17 mouse cellular contexts compared by ENCODE assay signal in genomic region chr9:62611452-62611851, GRCm38 (mm10).
A peak's percentile ranks its signal among the peaks of the same experiment; 100 is the strongest.
DNase-seq lines count a peak whose midpoint lies in the region; ATAC-seq and TF ChIP-seq lines count a peak whose summit lies in the region.
"Had no signal": no experiment of that assay in that cellular context is flagged by ENCODE, and none has a peak within 500 bp of the region (broad histone marks: within the 10 kb centered on the region; RNA-seq: fewer than 3 reads in every experiment).

No protein-coding gene starts in this region.

- H3K4me3 ChIP-seq in gastrocnemius, adult 2 months, result no peak overlapping the region
- no peak overlapping the region for H3K4me3 ChIP-seq in stomach, embryonic 14.5 days (ENCODE audit: low read depth, low read length)
- H3K4me3 ChIP-seq in stomach, postnatal 0 days (ENCODE audit: low read depth, low read length), result no peak overlapping the region
- no peak overlapping the region for H3K4me3 ChIP-seq in stomach, embryonic 16.5 days (replicated peaks; ENCODE audit: low read length)
- H3K4me3 ChIP-seq: erythroblast, embryonic 14.5 days; heart, embryonic 13.5 days had no signal

- no peak overlapping the region for H3K4me2 ChIP-seq in stomach, embryonic 14.5 days (replicated peaks; ENCODE audit: low read depth, low read length)
- H3K4me2 ChIP-seq in stomach, postnatal 0 days (replicated peaks; ENCODE audit: low read depth), result no peak overlapping the region
- no peak overlapping the region for H3K4me2 ChIP-seq in stomach, embryonic 16.5 days (ENCODE audit: low read depth, low read length)
- H3K4me2 ChIP-seq: heart, embryonic 13.5 days had no signal

- H3K36me3 ChIP-seq in stomach, embryonic 14.5 days (ENCODE audit: control insufficient read depth, insufficient read depth, low read length), result no peaks in the 10 kb centered on the region
- no peaks in the 10 kb centered on the region for H3K36me3 ChIP-seq in stomach, postnatal 0 days (ENCODE audit: control insufficient read depth, insufficient read depth, low read length)
- H3K36me3 ChIP-seq in stomach, embryonic 16.5 days (ENCODE audit: control insufficient read depth, insufficient read depth, low read length), result no peaks in the 10 kb centered on the region
- H3K36me3 ChIP-seq: heart, embryonic 13.5 days had no signal

- no peak overlapping the region for H3K9ac ChIP-seq in stomach, embryonic 14.5 days (replicated peaks; ENCODE audit: low read depth, low read length)
- no peak overlapping the region for H3K9ac ChIP-seq in stomach, postnatal 0 days (ENCODE audit: low read length)
- H3K9ac ChIP-seq in stomach, embryonic 16.5 days (ENCODE audit: low read length), result no peak overlapping the region
- H3K9ac ChIP-seq: heart, embryonic 13.5 days had no signal

- no peak for TF ChIP-seq EP300 in stomach, postnatal 0 days (optimal IDR thresholded peaks at IDR 0.05)

- intact Hi-C loops in gastrocnemius, adult 2 months (cut with DNase I), result no loop called here

- no peaks in the 10 kb centered on the region for H3K27me3 ChIP-seq in stomach, embryonic 14.5 days (ENCODE audit: control insufficient read depth, insufficient read depth, low read length)
- no peaks in the 10 kb centered on the region for H3K27me3 ChIP-seq in stomach, postnatal 0 days (ENCODE audit: control insufficient read depth, insufficient read depth, low read length)
- H3K27me3 ChIP-seq in stomach, embryonic 16.5 days (ENCODE audit: control insufficient read depth, insufficient read depth, low read length), result no peaks in the 10 kb centered on the region
- H3K27me3 ChIP-seq: heart, embryonic 13.5 days had no signal

- WGBS in stomach, embryonic 14.5 days, result 27% methylated on average over 2 of the region's 2 CpGs
- WGBS in stomach, postnatal 0 days, result 41% methylated on average over 2 of the region's 2 CpGs
- whole genome bisulfite sequencing in stomach, embryonic 16.5 days, result 19% methylated on average over 2 of the region's 2 CpGs

- H3K27ac ChIP-seq in gastrocnemius, adult 2 months, result peak overlapping the region; percentile 28; the same call in 1 of the 2 replicates
- H3K27ac ChIP-seq in stomach, embryonic 14.5 days (ENCODE audit: low read length), result no peak overlapping the region; the same call in 1 of the 2 replicates
- no peak overlapping the region for H3K27ac ChIP-seq in stomach, postnatal 0 days (replicated peaks)
- no peak overlapping the region for H3K27ac ChIP-seq in stomach, embryonic 16.5 days (ENCODE audit: low read length)
- H3K27ac ChIP-seq: heart, embryonic 13.5 days; hindbrain, postnatal 0 days; macrophage had no signal

- TF ChIP-seq CTCF in gastrocnemius, adult 2 months (IDR thresholded peaks at IDR 0.05), result no peak
- TF ChIP-seq CTCF in stomach, postnatal 0 days (IDR thresholded peaks at IDR 0.05; ENCODE audit: low read depth), result no peak

- H3K4me1 ChIP-seq in stomach, embryonic 14.5 days (ENCODE audit: control insufficient read depth, insufficient read depth, low read length), result no peaks in the 10 kb centered on the region
- H3K4me1 ChIP-seq in stomach, postnatal 0 days (replicated peaks; ENCODE audit: control insufficient read depth, insufficient read depth), result no peaks in the 10 kb centered on the region
- H3K4me1 ChIP-seq in stomach, embryonic 16.5 days (ENCODE audit: control insufficient read depth, insufficient read depth, low read length), result peaks cover 6% of the 10 kb centered on the region; the same call in 1 of the 2 replicates

- H3K9me3 ChIP-seq in stomach, embryonic 14.5 days (ENCODE audit: control insufficient read depth, low read depth, low read length), result no peaks in the 10 kb centered on the region
- no peaks in the 10 kb centered on the region for H3K9me3 ChIP-seq in stomach, postnatal 0 days (ENCODE audit: control insufficient read depth, low read length)
- peaks cover 13% of the 10 kb centered on the region; the same call in 1 of the 2 replicates for H3K9me3 ChIP-seq in stomach, embryonic 16.5 days (replicated peaks; ENCODE audit: control insufficient read depth, low read length)

- DNase-seq in gastrocnemius, adult 2 months, result peak; percentile 75
- no peak for DNase-seq in gastrocnemius, adult 18-20 months (ENCODE audit: low spot score)
- DNase-seq in stomach, postnatal 0 days (ENCODE audit: low spot score), result no peak
- peak; percentile 66 for DNase-seq in gastrocnemius, postnatal 25 days
- DNase-seq in layer of hippocampus, adult 18-20 months (ENCODE audit: low spot score in 2 of 2), result no peak
- DNase-seq: adrenal gland, postnatal 10 days; B cell, adult 2 months; cerebellum, adult 9-10 months; kidney, adult 8-10 months; lung, adult 2 months had no signal

- peak; percentile 49; the same call in 1 of the 2 replicates for ATAC-seq in stomach, embryonic 14.5 days (ENCODE audit: insufficient number of reproducible peaks, insufficient read depth, low FRiP score, low read depth)
- ATAC-seq in stomach, postnatal 0 days (ENCODE audit: low FRiP score, low TSS enrichment), result no peak
- peak; percentile 30; the same call in 1 of the 2 replicates for ATAC-seq in stomach, embryonic 16.5 days (ENCODE audit: insufficient read depth, low FRiP score)
- ATAC-seq in megakaryocyte progenitor cell, adult 5-6 weeks (replicated peaks; ENCODE audit: poor library complexity), result no peak
- ATAC-seq: hindbrain, postnatal 0 days had no signal

Comparison
In these comparisons a context has a peak if more than half of its experiments do, and no peak if none do; other contexts are left out.
1. DNase-seq: peak in gastrocnemius, adult 2 months (single experiment) and gastrocnemius, postnatal 25 days (single experiment); none in gastrocnemius, adult 18-20 months (single experiment), stomach, postnatal 0 days (single experiment) and layer of hippocampus, adult 18-20 months (0 of 2).
2. ATAC-seq: peak in stomach, embryonic 14.5 days (single experiment) and stomach, embryonic 16.5 days (single experiment); none in stomach, postnatal 0 days (single experiment) and megakaryocyte progenitor cell, adult 5-6 weeks (single experiment).